Mouse (Mus musculus) layer of hippocampus, adult 2 months (tissue): Measurements from ENCODE around the gene Postn. TPM values are rescaled to one million over a fixed set of nuclear protein-coding genes. Genes with fewer than 3 reads are reported as not detected.

Source experiments
- DNase-seq, 2 experiments: peaks; one replicate each; pipeline ENCODE4 v3.0.0; 2022; ENCODE audit warnings: low spot score in 2 of 2
- H3K27ac ChIP-seq: fragments of 200-600 bp; 2 replicates; pipeline ENCODE4 v1.8.1; 2022
- H3K4me3 ChIP-seq: fragments of 200-600 bp; 2 replicates; pipeline ENCODE4 v1.8.1; 2022; ENCODE audit warnings: mild to moderate bottlenecking
- CTCF ChIP-seq: fragments of 200-600 bp; conservative IDR thresholded peaks from 2 replicates; pipeline ENCODE4 v1.8.1; 2022; ENCODE audit warnings: antibody characterized with exemption, mild to moderate bottlenecking, moderate library complexity
- total RNA-seq, 2 experiments: library from RNA; stranded (reverse); gene quantifications; 2 replicates each; pipeline ENCODE4 v1.2.3; 2021

Postn gene
- total RNA-seq, 2 experiments from 2014 or later: 1.1 to 2.2 TPM

DNA sequence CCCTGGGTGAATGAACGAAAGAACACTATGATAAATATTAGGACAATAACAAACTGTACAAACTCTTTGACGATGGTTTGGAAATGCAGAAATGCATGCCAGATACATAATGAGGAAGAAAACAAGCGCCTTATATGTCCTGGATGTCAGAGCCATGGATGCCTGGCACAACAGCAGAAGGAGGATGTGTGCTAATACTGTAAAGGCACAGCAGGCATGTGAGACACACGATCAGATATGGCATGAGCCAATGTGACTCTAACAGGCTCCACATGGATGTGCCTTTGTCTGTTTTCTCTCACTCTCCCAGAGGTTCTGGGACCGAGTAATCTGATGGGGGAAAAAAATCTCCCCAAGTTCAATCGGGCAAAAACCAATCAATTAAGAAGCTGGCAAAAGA, 71.3 kb downstream of the Postn start:
- no peak overlapping the region for H3K27ac ChIP-seq
- TF ChIP-seq CTCF: no peak
- DNase-seq: no peak
- H3K4me3 ChIP-seq: no peak overlapping the region

GRCm38 (mm10) chr3:54432605-54433004, 71.7 kb downstream of the Postn start:
- Histone ChIP-seq H3K4me3 (no peak overlapping the region), H3K27ac (no peak overlapping the region)
- TF ChIP-seq CTCF: no peak
- no peak for DNase-seq

GRCm38 (mm10) chr3:54434571-54434970, 73.7 kb downstream of the Postn start:
- TF ChIP-seq CTCF: no peak
- H3K27ac ChIP-seq: no peak overlapping the region
- H3K4me3 ChIP-seq: no peak overlapping the region
- DNase-seq: no peak

GRCm38 (mm10) chr3:54436373-54436964, 75.6 kb downstream of the Postn start:
- no peak for DNase-seq
- no peak overlapping the region for H3K4me3 ChIP-seq
- no peak for TF ChIP-seq CTCF
- no peak overlapping the region for H3K27ac ChIP-seq

Other genes with a start within 250 kb of the Postn start
- 10 to 100 TPM; 63.9 to 66.6 TPM for gene Trpc4, start 205.1 kb upstream of the Postn start, total RNA-seq